Mouse (Mus musculus) intestine, postnatal 0 days (tissue): ENCODE data around the gene Stoml1. TPM values are rescaled to one million over a fixed set of nuclear protein-coding genes. Genes with fewer than 3 reads are reported as not detected.

Source experiments
- ATAC-seq: fragments of 200-750 bp; cut with Nextera tagmentation; 2 replicates; pipeline ENCODE4 v1.8.0; 2017; ENCODE audit warnings: mild to moderate bottlenecking, moderate TSS enrichment, moderate library complexity
- H3K27ac ChIP-seq: fragments of 300-500 bp; sonication (generic); 2 replicates; pipeline ENCODE4 v1.5.1; 2014; ENCODE audit warnings: mild to moderate bottlenecking, low read depth, low read length, moderate library complexity
- H3K27me3 ChIP-seq: fragments of 300-500 bp; sonication (generic); replicated peaks from 2 replicates; pipeline ENCODE4 v1.6.1; 2014; ENCODE audit warnings: low read length, mixed read lengths; ENCODE audit not compliant: control insufficient read depth, insufficient read depth
- H3K36me3 ChIP-seq: fragments of 300-500 bp; sonication (generic); 2 replicates; pipeline ENCODE4 v1.6.1; 2014; ENCODE audit warnings: mild to moderate bottlenecking, moderate library complexity; ENCODE audit not compliant: control insufficient read depth, insufficient read depth
- H3K4me1 ChIP-seq: fragments of 300-500 bp; sonication (generic); replicated peaks from 2 replicates; pipeline ENCODE4 v1.6.1; 2014; ENCODE audit warnings: antibody characterized with exemption, low read length, mixed read lengths; ENCODE audit not compliant: control insufficient read depth, insufficient read depth
- H3K4me2 ChIP-seq: fragments of 300-500 bp; sonication (generic); replicated peaks from 2 replicates; pipeline ENCODE4 v1.6.1; 2014; ENCODE audit warnings: low read depth, mild to moderate bottlenecking, moderate library complexity
- H3K4me3 ChIP-seq: fragments of 300-500 bp; sonication (generic); 2 replicates; pipeline ENCODE4 v1.5.1; 2014; ENCODE audit warnings: low read depth, low read length
- H3K9ac ChIP-seq: fragments of 300-500 bp; sonication (generic); 2 replicates; pipeline ENCODE4 v1.6.1; 2014; ENCODE audit warnings: mild to moderate bottlenecking, low read depth, low read length
- H3K9me3 ChIP-seq: fragments of 300-500 bp; sonication (generic); 2 replicates; pipeline ENCODE4 v1.6.1; 2016; ENCODE audit warnings: mixed run types; ENCODE audit not compliant: control insufficient read depth
- CTCF ChIP-seq: sonication (generic); IDR thresholded peaks from 2 replicates; pipeline ENCODE4 v1.5.1; 2016; ENCODE audit warnings: low read depth, mild to moderate bottlenecking, control low read depth, antibody characterized with exemption, moderate library complexity
- WGBS: fragments of 180-500 bp; shearing (Covaris S2); extraction: QIAGEN DNeasy Blood & Tissue Kit; methylation state at CpG from one replicate; pipeline ENCODE4 v1.1.7; 2014; 5-methylcytosine and 5-hydroxymethylcytosine counted together
- polyA plus RNA-seq: library from polyadenylated mRNA; unstranded; fragments of >200 nt; fragmentation: Nextera tagmentation; extraction: Ambion mirVana; gene quantifications from 2 replicates; pipeline ENCODE4 v1.2.1, GENCODE M21; 2015

Gene Stoml1
- polyA plus RNA-seq, 1 experiment from 2014 or later = 15.9 TPM

- Histone ChIP-seq H3K27ac (no peak overlapping the region), H3K4me2 (no peak overlapping the region), H3K9ac (no peak overlapping the region), H3K4me3 (no peak overlapping the region), H3K4me1 (0 out of 2 replicates have a peak, but pooled peaks cover 2% of the 10 kb centered on the region), H3K36me3 (no peaks in the 10 kb centered on the region), H3K27me3 (no peaks in the 10 kb centered on the region), H3K9me3 (no peaks in the 10 kb centered on the region)
- no peak for ATAC-seq
- TF ChIP-seq CTCF = no peak
- 70% methylated on average over 2 of the region's 2 CpGs for WGBS
Observed at GRCm38 (mm10) chr9:58210304-58210627, 42.7 kb upstream of the Stoml1 start.

GRCm38 (mm10) chr9:58213377-58213776 is 39.6 kb upstream of the Stoml1 start:
- no peak for TF ChIP-seq CTCF
- H3K9me3 ChIP-seq = no peaks in the 10 kb centered on the region
- no peaks in the 10 kb centered on the region for H3K36me3 ChIP-seq
- no peak overlapping the region for H3K4me3 ChIP-seq
- H3K4me1 ChIP-seq = 0 out of 2 replicates have a peak, but pooled peaks cover 2% of the 10 kb centered on the region
- 46% methylated on average over 5 of the region's 5 CpGs for WGBS
- H3K27me3 ChIP-seq = no peaks in the 10 kb centered on the region
- H3K4me2 ChIP-seq = no peak overlapping the region
- no peak overlapping the region for H3K27ac ChIP-seq
- H3K9ac ChIP-seq = no peak overlapping the region
- no peak for ATAC-seq

DNA sequence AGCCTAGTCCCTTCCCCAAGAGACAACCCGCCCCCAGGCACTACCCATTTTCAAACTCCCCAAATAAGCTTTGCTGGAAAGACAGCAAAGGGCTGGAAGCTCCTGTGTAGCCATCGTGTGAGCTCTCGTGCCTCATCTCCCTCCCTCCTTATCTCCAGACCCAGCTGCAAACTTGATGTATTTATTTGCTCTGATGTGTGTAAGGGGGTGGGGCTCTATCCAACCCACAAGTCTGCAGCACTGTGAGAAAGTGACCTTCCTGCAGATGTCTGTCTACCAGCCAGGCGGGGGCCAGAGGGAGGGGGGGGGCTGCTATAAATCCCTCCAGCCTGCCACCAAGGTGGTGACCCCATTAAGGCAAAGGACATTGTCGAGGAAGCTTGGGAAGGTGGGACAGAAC is 39.1 kb upstream of the Stoml1 start:
- Histone ChIP-seq H3K4me3 (no peak overlapping the region), H3K27me3 (no peaks in the 10 kb centered on the region), H3K4me1 (0 out of 2 replicates have a peak, but pooled peaks cover 2% of the 10 kb centered on the region), H3K9ac (no peak overlapping the region), H3K36me3 (no peaks in the 10 kb centered on the region), H3K9me3 (no peaks in the 10 kb centered on the region), H3K4me2 (no peak overlapping the region), H3K27ac (no peak overlapping the region)
- ATAC-seq = no peak
- TF ChIP-seq CTCF = no peak
- WGBS = 7% methylated on average over 5 of the region's 5 CpGs

DNA sequence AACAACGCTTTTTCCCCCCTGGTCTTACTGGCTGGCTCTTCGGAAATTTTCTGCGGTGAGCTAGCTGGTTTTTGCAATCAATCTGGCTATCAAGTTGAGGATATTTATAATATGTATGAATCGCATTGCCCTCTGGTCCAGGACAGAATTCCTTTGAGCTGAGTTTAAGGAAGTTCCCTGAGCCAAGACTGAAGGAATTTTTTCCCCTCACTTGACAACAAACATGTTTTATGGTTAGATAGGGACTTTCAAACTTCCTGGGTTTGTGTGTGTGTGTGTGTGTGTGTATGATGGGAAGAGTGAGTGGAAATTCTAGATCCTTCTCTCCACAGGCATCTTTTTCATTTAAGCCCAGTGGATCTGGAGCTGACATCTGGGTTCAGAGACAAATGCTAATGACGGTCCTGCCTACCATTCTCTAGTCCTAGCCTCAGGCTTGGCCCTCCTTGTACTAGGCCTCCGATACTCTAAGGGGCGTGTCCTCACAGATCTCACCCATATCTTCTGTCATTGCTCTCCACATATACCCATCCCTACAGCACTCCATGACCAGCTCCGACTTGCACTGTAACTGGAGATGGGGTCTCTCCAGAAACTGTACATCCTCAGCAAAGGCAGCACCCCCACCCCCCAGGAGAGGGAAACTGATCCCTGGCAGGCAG is 38.3 kb upstream of the Stoml1 start:
- WGBS = 46% methylated on average over 8 of the region's 8 CpGs
- no peaks in the 10 kb centered on the region for H3K9me3 ChIP-seq
- 0 out of 2 replicates have a peak, but pooled peaks cover 2% of the 10 kb centered on the region for H3K4me1 ChIP-seq
- H3K27ac ChIP-seq = no peak overlapping the region
- no peak overlapping the region for H3K9ac ChIP-seq
- no peak overlapping the region for H3K4me3 ChIP-seq
- ATAC-seq = no peak
- H3K36me3 ChIP-seq = peaks cover 7% of the 10 kb centered on the region; the same call in 1 of the 2 replicates
- TF ChIP-seq CTCF = no peak
- no peaks in the 10 kb centered on the region for H3K27me3 ChIP-seq
- H3K4me2 ChIP-seq = no peak overlapping the region

DNA sequence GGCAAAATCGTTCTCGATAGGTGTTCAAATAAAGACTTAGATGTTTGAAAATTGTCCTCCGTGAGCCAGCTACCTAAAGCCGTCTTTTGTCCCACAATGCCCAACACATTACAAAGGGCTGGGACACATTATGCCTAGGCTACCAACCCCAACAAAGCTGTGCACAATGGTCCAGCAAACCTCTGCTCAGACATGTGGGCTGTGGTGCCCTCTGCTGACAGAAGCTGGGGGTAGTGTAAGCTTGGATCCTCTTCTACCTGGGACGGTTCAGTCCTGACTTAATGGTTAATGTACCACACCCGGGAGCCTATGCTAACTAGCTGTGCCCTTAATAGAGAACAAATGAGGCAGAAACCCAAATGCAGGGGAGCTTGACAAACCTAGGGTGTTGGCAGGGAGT is 36.6 kb upstream of the Stoml1 start:
- no peak overlapping the region for H3K4me2 ChIP-seq
- no peaks in the 10 kb centered on the region for H3K9me3 ChIP-seq
- ATAC-seq = no peak
- H3K27me3 ChIP-seq = no peaks in the 10 kb centered on the region
- H3K36me3 ChIP-seq = peaks cover 16% of the 10 kb centered on the region; the same call in 1 of the 2 replicates
- peak; percentile 78 for TF ChIP-seq CTCF
- H3K27ac ChIP-seq = no peak overlapping the region
- H3K4me3 ChIP-seq = no peak overlapping the region
- no peaks in the 10 kb centered on the region for H3K4me1 ChIP-seq
- H3K9ac ChIP-seq = no peak overlapping the region
- WGBS = 59% methylated on average over 6 of the region's 6 CpGs

DNA sequence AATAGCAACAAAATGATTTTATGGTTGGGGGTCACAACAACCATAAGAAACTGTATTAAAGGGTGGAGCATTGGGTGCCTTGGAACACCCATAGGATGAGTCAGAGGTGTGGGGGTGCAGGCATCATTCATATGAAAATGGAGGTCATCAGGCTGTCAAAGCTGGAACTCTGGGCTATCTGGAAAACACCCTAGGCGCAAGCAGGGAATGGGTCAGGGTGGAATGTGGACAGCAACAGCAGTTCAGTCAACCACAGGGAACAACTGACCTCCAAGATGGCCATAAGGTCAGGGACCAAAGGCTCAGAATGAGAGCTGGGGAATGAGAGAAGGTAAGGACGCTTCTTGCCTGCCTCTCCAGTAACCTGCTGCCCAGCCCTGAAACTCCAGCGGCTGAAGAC is 34.4 kb upstream of the Stoml1 start:
- 87% methylated on average over 3 of the region's 3 CpGs for WGBS
- H3K4me2 ChIP-seq = no peak overlapping the region
- H3K36me3 ChIP-seq = peaks cover 30% of the 10 kb centered on the region
- H3K4me3 ChIP-seq = no peak overlapping the region
- no peak overlapping the region for H3K9ac ChIP-seq
- H3K9me3 ChIP-seq = no peaks in the 10 kb centered on the region
- H3K27me3 ChIP-seq = no peaks in the 10 kb centered on the region
- H3K27ac ChIP-seq = no peak overlapping the region
- H3K4me1 ChIP-seq = no peaks in the 10 kb centered on the region
- no peak for ATAC-seq
- no peak for TF ChIP-seq CTCF
